Mouse (Mus musculus): ENCODE measurements around the gene C1rb. TPM values are rescaled to one million over a fixed set of nuclear protein-coding genes. Genes with fewer than 3 reads are reported as not detected.
A peak's percentile ranks its signal among the peaks of the same experiment; 100 is the strongest.
"Not testable (repeated sequence)": the region's sequence is repeated elsewhere in the genome, so short reads cannot be mapped to it uniquely, and the experiment has no call there.

C1rb gene
- total RNA-seq (2021) (1 to 10 TPM; 1.2 to 1.8 TPM), polyA plus RNA-seq (2012; rRNA removed) (not detected in 2 replicates)
- long read RNA-seq, result 0 reads

DNA sequence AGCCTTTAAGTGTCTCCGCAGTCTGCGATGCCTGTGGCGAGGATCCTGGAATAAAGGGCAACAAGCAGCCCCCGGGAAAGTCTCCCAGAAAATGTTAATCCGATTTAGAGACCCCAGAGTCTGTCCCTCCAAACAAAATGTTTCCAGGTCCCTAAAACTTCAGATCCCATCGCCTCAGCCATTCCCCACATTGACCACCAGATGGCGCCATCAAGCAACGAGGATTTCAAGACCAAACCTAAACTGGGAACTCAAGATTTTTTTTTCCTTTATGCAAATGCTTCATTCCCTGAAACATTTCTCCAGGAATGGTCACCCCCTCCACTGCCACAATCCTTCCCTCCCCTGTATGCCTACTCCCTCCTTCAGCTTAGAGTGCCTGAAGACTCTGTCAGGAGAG is at the start of gene C1rb:
Gene C1rb, plus strand, starts transcription at position 269 of the 400 bp plus-strand sequence.
- peak; percentile 41 to 65 for DNase-seq
- Histone ChIP-seq H3K27me3 (ENCODE audit: control insufficient read depth, insufficient read depth, low read length) (no peaks in the 10 kb centered on the region), H3K36me3 (ENCODE audit: control insufficient read depth, insufficient read depth, low read length) (no peaks in the 10 kb centered on the region), H3K4me3 (no peak within 1 kb of the TSS), H3K9ac (ENCODE audit: low read depth, low read length) (no peak within 1 kb of the TSS), H3K4me1 (ENCODE audit: control insufficient read depth, insufficient read depth, low read length) (no peaks in the 10 kb centered on the region), H3K79me2 (replicated peaks; ENCODE audit: control insufficient read depth, insufficient read depth, low read length) (no peaks in the 10 kb centered on the region), H3K27ac (no peak within 1 kb of the TSS)
- intact Hi-C loops (cut with DNase I), result loop anchor here (1.0 kb wide), 2 partner anchors 170 to 189 kb away; no protein-coding TSS in a partner anchor
- TF ChIP-seq EP300 (IDR thresholded peaks at IDR 0.05; ENCODE audit: insufficient read depth, low read depth, low read length), result no peak
- TF ChIP-seq CTCF (IDR thresholded peaks at IDR 0.05), result peak; percentile 96
- no peak for TF ChIP-seq POLR2A (IDR thresholded peaks at IDR 0.05; ENCODE audit: insufficient read depth, low read depth, low read length)
- 4% methylated on average over 8 of the region's 8 CpGs for WGBS

DNA sequence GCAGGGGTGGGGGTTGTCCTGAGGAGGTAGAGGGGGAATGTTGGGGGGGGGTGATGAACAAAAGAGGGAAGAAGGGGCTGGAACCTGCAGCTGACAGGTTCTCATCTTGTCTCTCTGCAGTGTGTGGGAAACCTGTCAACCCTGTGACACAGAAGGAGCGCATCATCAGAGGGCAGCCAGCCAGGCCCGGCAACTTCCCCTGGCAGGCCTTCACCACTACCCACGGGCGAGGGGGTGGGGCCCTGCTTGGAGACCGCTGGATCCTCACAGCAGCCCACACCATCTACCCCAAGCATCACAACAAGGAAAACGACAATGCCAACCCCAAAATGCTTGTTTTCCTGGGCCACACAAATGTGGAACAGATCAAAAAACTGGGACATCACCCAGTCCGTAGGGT is 48.0 kb upstream of the C1rb start:
- H3K27me3 ChIP-seq (ENCODE audit: control insufficient read depth, insufficient read depth, low read length); H3K36me3 ChIP-seq (ENCODE audit: control insufficient read depth, insufficient read depth, low read length); H3K27ac ChIP-seq; H3K4me1 ChIP-seq (ENCODE audit: control insufficient read depth, insufficient read depth, low read length); H3K79me2 ChIP-seq (replicated peaks; ENCODE audit: control insufficient read depth, insufficient read depth, low read length); intact Hi-C loops (cut with DNase I); H3K9ac ChIP-seq (ENCODE audit: low read depth, low read length); H3K4me3 ChIP-seq: not testable (repeated sequence)
- peak in 1 of 2 experiments; percentile 15 for DNase-seq
- 54% methylated on average over 6 of the region's 7 CpGs for WGBS

DNA sequence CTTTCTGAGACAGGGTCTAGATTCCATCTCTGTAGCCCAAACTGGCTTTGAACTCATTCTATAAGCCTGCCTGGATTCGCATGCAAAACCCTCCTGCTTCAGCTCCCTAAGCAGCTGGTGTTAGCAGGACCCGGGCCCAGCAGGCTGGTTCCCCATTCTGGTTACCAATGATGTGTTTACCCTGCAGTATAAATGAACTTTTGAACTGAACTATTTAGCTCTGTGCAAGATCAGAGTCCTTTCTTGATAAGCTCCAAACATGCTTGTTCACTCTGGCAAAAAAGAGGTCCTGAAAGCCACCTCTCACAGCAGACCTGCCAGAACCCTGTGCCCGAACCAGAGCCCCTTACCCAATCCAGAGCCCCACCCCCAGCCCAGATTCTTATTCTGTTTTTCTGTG is 42.2 kb upstream of the C1rb start:
- H3K36me3 ChIP-seq (ENCODE audit: control insufficient read depth, insufficient read depth, low read length), result no peaks in the 10 kb centered on the region
- no peak overlapping the region for H3K27ac ChIP-seq
- H3K27me3 ChIP-seq (ENCODE audit: control insufficient read depth, insufficient read depth, low read length), result no peaks in the 10 kb centered on the region
- DNase-seq, result no peak
- WGBS, result 56% methylated on average over 3 of the region's 3 CpGs
- intact Hi-C loops (cut with DNase I), result no loop called here
- H3K9ac ChIP-seq (ENCODE audit: low read depth, low read length), result no peak overlapping the region
- no peaks in the 10 kb centered on the region for H3K4me1 ChIP-seq (ENCODE audit: control insufficient read depth, insufficient read depth, low read length)
- no peaks in the 10 kb centered on the region for H3K79me2 ChIP-seq (replicated peaks; ENCODE audit: control insufficient read depth, insufficient read depth, low read length)
- H3K4me3 ChIP-seq, result no peak overlapping the region
- TF ChIP-seq EP300 (IDR thresholded peaks at IDR 0.05; ENCODE audit: insufficient read depth, low read depth, low read length) (no peak), CTCF (IDR thresholded peaks at IDR 0.05) (no peak), POLR2A (IDR thresholded peaks at IDR 0.05; ENCODE audit: insufficient read depth, low read depth, low read length) (no peak)

DNA sequence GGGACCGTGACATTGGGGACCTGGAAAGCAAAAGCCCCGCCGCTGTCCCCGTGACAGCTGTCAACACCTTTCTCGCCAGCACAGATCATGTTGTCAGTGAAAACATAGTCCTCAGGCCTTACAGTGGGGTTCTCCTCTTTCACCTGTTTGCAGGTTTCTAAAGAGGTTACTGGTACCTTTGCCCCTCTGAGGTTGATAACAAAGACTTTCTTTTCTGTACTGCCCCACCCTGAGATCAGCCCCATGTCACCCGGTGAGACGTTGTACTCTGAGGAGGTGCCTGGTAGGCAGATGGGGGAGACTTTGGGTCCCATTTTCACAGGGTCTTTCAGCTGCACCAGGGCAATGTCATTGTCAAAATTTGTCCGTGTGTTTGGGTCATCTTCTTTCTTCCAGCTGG is 39.0 kb upstream of the C1rb start:
- Histone ChIP-seq H3K9ac (ENCODE audit: low read depth, low read length) (no peak overlapping the region), H3K4me3 (no peak overlapping the region), H3K79me2 (replicated peaks; ENCODE audit: control insufficient read depth, insufficient read depth, low read length) (no peaks in the 10 kb centered on the region), H3K36me3 (ENCODE audit: control insufficient read depth, insufficient read depth, low read length) (no peaks in the 10 kb centered on the region), H3K27ac (no peak overlapping the region), H3K4me1 (ENCODE audit: control insufficient read depth, insufficient read depth, low read length) (no peaks in the 10 kb centered on the region), H3K27me3 (ENCODE audit: control insufficient read depth, insufficient read depth, low read length) (no peaks in the 10 kb centered on the region)
- DNase-seq, result no peak
- TF ChIP-seq EP300 (IDR thresholded peaks at IDR 0.05; ENCODE audit: insufficient read depth, low read depth, low read length), result no peak
- no peak for TF ChIP-seq POLR2A (IDR thresholded peaks at IDR 0.05; ENCODE audit: insufficient read depth, low read depth, low read length)
- TF ChIP-seq CTCF (IDR thresholded peaks at IDR 0.05), result no peak
- WGBS, result 78% methylated on average over 8 of the region's 8 CpGs
- intact Hi-C loops (cut with DNase I), result no loop called here

DNA sequence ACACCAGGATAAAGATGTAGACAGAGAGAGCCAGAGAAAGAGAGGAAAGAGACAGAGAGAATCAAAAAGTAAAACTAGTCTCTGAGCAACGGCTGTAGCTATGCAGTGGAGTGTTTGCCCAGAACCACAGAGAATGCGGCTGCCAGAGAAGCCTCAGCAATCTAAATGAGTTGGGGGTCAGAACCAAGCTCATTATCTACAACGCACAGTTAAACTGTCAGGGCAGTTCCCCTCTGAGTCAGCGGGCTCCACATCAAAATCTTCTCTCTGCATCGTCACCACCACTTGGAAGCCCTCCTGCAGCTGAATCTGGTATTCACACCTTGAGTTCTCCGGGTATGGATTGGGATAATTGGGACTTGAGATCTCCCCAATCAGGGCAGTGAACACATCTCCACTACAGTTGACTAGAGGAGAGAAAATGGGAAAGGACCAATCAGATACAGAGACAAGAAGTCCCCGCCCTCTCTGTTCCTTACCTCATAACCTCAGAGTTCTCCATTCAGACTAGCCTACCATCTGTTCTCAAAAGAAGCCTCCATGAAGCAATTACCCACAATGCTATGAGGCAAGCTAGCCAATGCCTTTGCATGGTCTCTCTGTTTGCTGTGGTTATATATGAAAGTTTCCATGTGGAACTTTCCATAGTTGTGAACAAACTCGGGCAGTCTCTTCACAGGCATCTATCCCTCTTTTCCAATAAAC is 33.8 kb upstream of the C1rb start:
- H3K27me3 ChIP-seq (ENCODE audit: control insufficient read depth, insufficient read depth, low read length); H3K36me3 ChIP-seq (ENCODE audit: control insufficient read depth, insufficient read depth, low read length); DNase-seq; H3K4me1 ChIP-seq (ENCODE audit: control insufficient read depth, insufficient read depth, low read length); H3K4me3 ChIP-seq; H3K27ac ChIP-seq; H3K79me2 ChIP-seq (replicated peaks; ENCODE audit: control insufficient read depth, insufficient read depth, low read length); intact Hi-C loops (cut with DNase I); H3K9ac ChIP-seq (ENCODE audit: low read depth, low read length): not testable (repeated sequence)
- WGBS, result 67% methylated on average over 8 of the region's 8 CpGs

DNA sequence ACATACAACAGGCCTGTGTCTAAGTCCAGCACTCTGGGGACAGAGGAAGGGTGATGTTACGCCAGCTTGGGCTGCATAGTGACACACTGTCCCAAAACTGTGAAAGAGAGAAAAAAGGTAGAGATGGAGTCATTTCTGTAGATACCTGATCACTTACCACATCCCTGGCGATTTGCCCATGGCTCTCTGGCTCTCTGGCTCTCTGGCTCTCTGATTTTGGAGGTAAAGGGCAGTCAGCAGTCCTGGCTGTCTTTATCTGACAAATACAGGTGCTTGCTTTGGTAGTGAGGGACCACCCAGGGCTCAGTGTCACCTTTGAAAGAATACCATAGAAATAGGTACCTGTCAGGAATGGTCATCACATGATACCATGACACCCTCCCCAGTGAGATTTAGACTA is 28.9 kb upstream of the C1rb start:
- not testable (repeated sequence) for H3K27me3 ChIP-seq (ENCODE audit: control insufficient read depth, insufficient read depth, low read length); H3K4me3 ChIP-seq; H3K36me3 ChIP-seq (ENCODE audit: control insufficient read depth, insufficient read depth, low read length); H3K9ac ChIP-seq (ENCODE audit: low read depth, low read length); H3K27ac ChIP-seq; DNase-seq; H3K79me2 ChIP-seq (replicated peaks; ENCODE audit: control insufficient read depth, insufficient read depth, low read length); H3K4me1 ChIP-seq (ENCODE audit: control insufficient read depth, insufficient read depth, low read length)
- intact Hi-C loops (cut with DNase I), result loop anchor here (5.0 kb wide), 1 partner anchor 49 kb away; the partner anchor contains the start of gene C1rl
- 73% methylated on average over 2 of the region's 2 CpGs for WGBS
